In the genomic region with DNA sequence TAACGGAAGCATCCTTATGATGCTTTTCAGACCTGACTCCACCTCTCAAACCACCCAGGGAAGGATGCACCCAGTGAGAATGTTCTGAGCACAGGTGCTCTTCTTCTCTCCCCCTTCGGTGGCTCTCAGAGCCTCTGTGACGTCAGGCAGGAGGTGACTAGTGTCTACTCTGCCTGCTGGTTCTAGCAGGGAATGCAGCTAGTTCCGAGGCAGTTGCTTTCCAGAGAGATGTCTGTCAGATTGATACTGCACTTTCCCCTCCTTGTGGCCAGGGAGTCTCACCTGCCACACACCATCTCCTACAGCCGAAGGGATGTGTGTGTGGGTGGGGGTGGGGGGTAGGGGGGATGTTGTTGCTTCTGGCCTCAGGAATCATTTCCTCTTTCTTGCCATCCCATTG, we compare ENCODE assay signal across 11 mouse cellular contexts. TPM values are rescaled to one million over a fixed set of nuclear protein-coding genes. Genes with fewer than 3 reads are reported as not detected.
DNase-seq lines count a peak whose midpoint lies in the region; ATAC-seq and TF ChIP-seq lines count a peak whose summit lies in the region.
"Had no signal": no experiment of that assay in that cellular context is flagged by ENCODE, and none has a peak within 500 bp of the region (broad histone marks: within the 10 kb centered on the region; RNA-seq: fewer than 3 reads in every experiment).

No protein-coding gene starts in this region.

- H3K9ac ChIP-seq in forebrain, postnatal 0 days, result no peak overlapping the region
- peak overlapping the region; percentile 38; the same call in 1 of the 2 replicates for H3K9ac ChIP-seq in hindbrain, embryonic 14.5 days
- peak overlapping the region; percentile 27; the same call in 1 of the 2 replicates for H3K9ac ChIP-seq in neural tube, embryonic 12.5 days
- H3K9ac ChIP-seq: limb, embryonic 13.5 days had no signal

- no peak overlapping the region for H3K4me3 ChIP-seq in forebrain, postnatal 0 days (ENCODE audit: low read depth, low read length)
- no peak overlapping the region for H3K4me3 ChIP-seq in forebrain, embryonic 10.5 days
- H3K4me3 ChIP-seq in hindbrain, embryonic 14.5 days (replicated peaks; ENCODE audit: low read length), result 0 out of 2 replicates have a peak overlapping the region, but pooled peaks have one; percentile 5
- H3K4me3 ChIP-seq in neural tube, embryonic 12.5 days, result no peak overlapping the region; the same call in 1 of the 2 replicates
- H3K4me3 ChIP-seq: limb, embryonic 13.5 days had no signal

- H3K36me3 ChIP-seq in forebrain, postnatal 0 days (ENCODE audit: insufficient read depth), result no peaks in the 10 kb centered on the region
- no peaks in the 10 kb centered on the region for H3K36me3 ChIP-seq in forebrain, embryonic 10.5 days (replicated peaks)
- H3K36me3 ChIP-seq in hindbrain, embryonic 14.5 days (replicated peaks; ENCODE audit: control insufficient read depth, insufficient read depth), result no peaks in the 10 kb centered on the region
- no peaks in the 10 kb centered on the region for H3K36me3 ChIP-seq in neural tube, embryonic 12.5 days
- H3K36me3 ChIP-seq: limb, embryonic 13.5 days had no signal

- no peak overlapping the region for H3K27ac ChIP-seq in forebrain, postnatal 0 days (ENCODE audit: low read depth, low read length)
- no peak overlapping the region for H3K27ac ChIP-seq in forebrain, embryonic 10.5 days
- peak overlapping the region; percentile 65 for H3K27ac ChIP-seq in hindbrain, embryonic 14.5 days
- H3K27ac ChIP-seq in neural tube, embryonic 12.5 days, result no peak overlapping the region
- H3K27ac ChIP-seq: limb, embryonic 13.5 days; stomach, postnatal 0 days had no signal

- ATAC-seq in forebrain, postnatal 0 days, result peak; percentile 23
- peak; percentile 11; the same call in 1 of the 2 replicates for ATAC-seq in hindbrain, embryonic 14.5 days (ENCODE audit: low FRiP score)
- no peak for ATAC-seq in neural tube, embryonic 12.5 days (ENCODE audit: low FRiP score, low read depth)
- ATAC-seq: lung, postnatal 0 days had no signal

- DNase-seq in forebrain, postnatal 0 days, result peak; percentile 34
- DNase-seq in forebrain, embryonic 10.5 days (ENCODE audit: extremely low spot score, low spot score), result no peak
- DNase-seq in ZHBTc4 (ENCODE audit: low read depth, low spot score), result peak; percentile 8
- DNase-seq in hindbrain, embryonic 14.5 days (ENCODE audit: low spot score), result peak; percentile 69
- DNase-seq in gastrocnemius, postnatal 36 days, result no peak
- no peak for DNase-seq in gastrocnemius, postnatal 14 days
- DNase-seq: right cerebral cortex, postnatal 25 days had no signal

- peak; percentile 61 for TF ChIP-seq CTCF in forebrain, postnatal 0 days (IDR thresholded peaks at IDR 0.05; ENCODE audit: low read depth)

- H3K4me1 ChIP-seq in forebrain, postnatal 0 days (ENCODE audit: insufficient read depth), result peaks cover 31% of the 10 kb centered on the region
- H3K4me1 ChIP-seq in forebrain, embryonic 10.5 days, result peaks cover 61% of the 10 kb centered on the region
- H3K4me1 ChIP-seq in hindbrain, embryonic 14.5 days (replicated peaks; ENCODE audit: control insufficient read depth, insufficient read depth, low read length), result peaks cover 84% of the 10 kb centered on the region
- H3K4me1 ChIP-seq in neural tube, embryonic 12.5 days, result peaks cover 79% of the 10 kb centered on the region

- H3K4me2 ChIP-seq in forebrain, postnatal 0 days (ENCODE audit: low read depth), result peak overlapping the region; percentile 24; the same call in 1 of the 2 replicates
- peak overlapping the region; percentile 86 for H3K4me2 ChIP-seq in hindbrain, embryonic 14.5 days (replicated peaks)
- H3K4me2 ChIP-seq in neural tube, embryonic 12.5 days (replicated peaks), result peak overlapping the region; percentile 75
- H3K4me2 ChIP-seq: limb, embryonic 13.5 days had no signal

- intact Hi-C loops in gastrocnemius, postnatal 36 days (cut with DNase I), result no loop called here
- intact Hi-C loops in gastrocnemius, postnatal 14 days (cut with DNase I; ENCODE audit: low total_unique reads), result no loop called here

- no peaks in the 10 kb centered on the region for H3K9me3 ChIP-seq in forebrain, postnatal 0 days (ENCODE audit: low read length)
- no peaks in the 10 kb centered on the region for H3K9me3 ChIP-seq in forebrain, embryonic 10.5 days
- no peaks in the 10 kb centered on the region for H3K9me3 ChIP-seq in hindbrain, embryonic 14.5 days (ENCODE audit: control insufficient read depth, low read length)
- H3K9me3 ChIP-seq in neural tube, embryonic 12.5 days, result no peaks in the 10 kb centered on the region
- H3K9me3 ChIP-seq: limb, embryonic 13.5 days had no signal

- H3K27me3 ChIP-seq in forebrain, postnatal 0 days (ENCODE audit: insufficient read depth, low read length), result peaks cover 4% of the 10 kb centered on the region
- peaks cover 95% of the 10 kb centered on the region for H3K27me3 ChIP-seq in forebrain, embryonic 10.5 days (ENCODE audit: poor library complexity, severe bottlenecking)
- H3K27me3 ChIP-seq in hindbrain, embryonic 14.5 days (ENCODE audit: control insufficient read depth, insufficient read depth, low read length), result no peaks in the 10 kb centered on the region
- no peaks in the 10 kb centered on the region for H3K27me3 ChIP-seq in neural tube, embryonic 12.5 days (replicated peaks)

- 39% methylated on average over 5 of the region's 5 CpGs for WGBS in forebrain, postnatal 0 days
- 47% methylated on average over 5 of the region's 5 CpGs for WGBS in forebrain, embryonic 10.5 days
- 15% methylated on average over 5 of the region's 5 CpGs for WGBS in hindbrain, embryonic 14.5 days
- 40% methylated on average over 5 of the region's 5 CpGs for WGBS in neural tube, embryonic 12.5 days

RNA-seq across cellular contexts. Expression of a gene that starts 54.6 kb away (rescaled TPM):
- total RNA-seq in forebrain, postnatal 0 days (2014; rRNA removed), result 44.0 and 46.9 TPM in 2 replicates
- 8.5 and 16.3 TPM in 2 replicates for polyA plus RNA-seq in forebrain, postnatal 0 days (2015; fragmentation: Nextera tagmentation; extraction: Ambion mirVana)
- polyA plus RNA-seq in forebrain, embryonic 10.5 days (2016; fragmentation: Nextera tagmentation; extraction: Ambion mirVana), result 4.5 and 6.1 TPM in 2 replicates
- 19.5 and 28.2 TPM in 2 replicates for polyA plus RNA-seq in hindbrain, embryonic 14.5 days (2014; fragmentation: Nextera tagmentation; extraction: Ambion mirVana)
- 25.2 and 28.5 TPM in 2 replicates for polyA plus RNA-seq in neural tube, embryonic 12.5 days (2016; fragmentation: Nextera tagmentation; extraction: Ambion mirVana)
- total RNA-seq in gastrocnemius, postnatal 36 days (2021), result 10 to 100 TPM; 21.8 to 23.9 TPM
- 10 to 100 TPM; 26.2 to 39.3 TPM for total RNA-seq in gastrocnemius, postnatal 14 days (2021)

Comparison
In these comparisons a context has a peak if more than half of its experiments do, and no peak if none do; other contexts are left out.
1. DNase-seq: peak in forebrain, postnatal 0 days (single experiment), ZHBTc4 (single experiment) and hindbrain, embryonic 14.5 days (single experiment); none in forebrain, embryonic 10.5 days (single experiment), gastrocnemius, postnatal 36 days (0 of 2) and gastrocnemius, postnatal 14 days (single experiment).
2. H3K4me2 ChIP-seq: peak in every context shown above with its lines; median percentile 86 in hindbrain, embryonic 14.5 days; 75 in neural tube, embryonic 12.5 days; 24 in forebrain, postnatal 0 days.